Mouse (Mus musculus) myocyte (in vitro differentiated cells): ENCODE data around the gene Keap1. TPM values are rescaled to one million over a fixed set of nuclear protein-coding genes. Genes with fewer than 3 reads are reported as not detected.

Experiments
- H3K27me3 ChIP-seq: one replicate; pipeline ENCODE4 v1.6.1; 2011; ENCODE audit not compliant: control insufficient read depth, insufficient read depth, insufficient read length
- H3K36me3 ChIP-seq: one replicate; pipeline ENCODE4 v1.6.1; 2011; ENCODE audit not compliant: control insufficient read depth, insufficient read depth
- H3K4me2 ChIP-seq: one replicate; pipeline ENCODE4 v1.6.1; 2011; ENCODE audit warnings: low read depth, control low read depth
- H3K4me3 ChIP-seq: one replicate; pipeline ENCODE4 v1.5.1; 2011; ENCODE audit warnings: mild to moderate bottlenecking, control low read depth, moderate library complexity
- H3K79me2 ChIP-seq: one replicate; pipeline ENCODE4 v1.6.1; 2011; ENCODE audit not compliant: control insufficient read depth, insufficient read depth
- H3ac ChIP-seq: one replicate; pipeline ENCODE4 v1.6.1; 2011; ENCODE audit not compliant: control insufficient read depth, insufficient read length
- CEBPB ChIP-seq: IDR thresholded peaks from 2 replicates; pipeline ENCODE4 v1.6.1; 2011; ENCODE audit warnings: mild to moderate bottlenecking, moderate library complexity; ENCODE audit not compliant: poor library complexity, insufficient read depth, severe bottlenecking
- E2F4 ChIP-seq: IDR thresholded peaks from one replicate; pipeline ENCODE4 v1.6.1; 2011; ENCODE audit warnings: mild to moderate bottlenecking, control low read depth, moderate library complexity; ENCODE audit not compliant: insufficient read depth
- MAX ChIP-seq: IDR thresholded peaks from one replicate; pipeline ENCODE4 v1.6.1; 2011; ENCODE audit warnings: low read depth, mild to moderate bottlenecking, control low read depth
- MYOD1 ChIP-seq, 3 experiments: IDR thresholded peaks; one replicate each; pipeline ENCODE4 v1.6.1; 2011; ENCODE audit warnings: control low read depth in 2 of 3, low read depth in 2 of 3, mild to moderate bottlenecking in 2 of 3, moderate library complexity in 1 of 3; ENCODE audit not compliant: insufficient read length in 2 of 3, control insufficient read depth in 1 of 3
- MYOG ChIP-seq, 3 experiments: IDR thresholded peaks; one replicate each; pipeline ENCODE4 v1.6.1; 2011; ENCODE audit warnings: control low read depth in 2 of 3, low read depth in 2 of 3, mild to moderate bottlenecking in 2 of 3; ENCODE audit not compliant: insufficient read length in 2 of 3, control insufficient read depth in 1 of 3, insufficient read depth in 1 of 3
- POLR2A ChIP-seq: IDR thresholded peaks from one replicate; pipeline ENCODE4 v1.6.1; 2011; ENCODE audit warnings: low read depth, mild to moderate bottlenecking, control low read depth, moderate library complexity; ENCODE audit not compliant: insufficient read length
- POLR2AphosphoS2 ChIP-seq: IDR thresholded peaks from one replicate; pipeline ENCODE4 v1.6.1; 2011; ENCODE audit warnings: low read depth, control low read depth; ENCODE audit not compliant: insufficient read length
- REST ChIP-seq: IDR thresholded peaks from one replicate; pipeline ENCODE4 v1.6.1; 2011; ENCODE audit warnings: mild to moderate bottlenecking, control low read depth, moderate library complexity; ENCODE audit not compliant: insufficient read depth, insufficient read length
- SRF ChIP-seq: IDR thresholded peaks from one replicate; pipeline ENCODE4 v1.6.1; 2011; ENCODE audit warnings: low read depth; ENCODE audit not compliant: control insufficient read depth, insufficient read length
- TCF12 ChIP-seq: IDR thresholded peaks from one replicate; pipeline ENCODE4 v1.6.1; 2011; ENCODE audit warnings: mild to moderate bottlenecking, control low read depth; ENCODE audit not compliant: poor library complexity, insufficient read depth, severe bottlenecking
- TCF3 ChIP-seq: IDR thresholded peaks from one replicate; pipeline ENCODE4 v1.6.1; 2011; ENCODE audit warnings: low read depth, control low read depth; ENCODE audit not compliant: insufficient read length
- USF1 ChIP-seq: IDR thresholded peaks from one replicate; pipeline ENCODE4 v1.6.1; 2011; ENCODE audit warnings: low read depth, mild to moderate bottlenecking, control low read depth, moderate library complexity
- polyA plus RNA-seq: library from polyadenylated mRNA; unstranded; fragments of >200 nt; fragmentation: generic; extraction: Trizol; gene quantifications from one replicate; pipeline ENCODE4 v1.2.1, GENCODE M21; 2012; ENCODE audit warnings: missing spikeins

Keap1 gene
- polyA plus RNA-seq, 1 experiment = 34.1 TPM

GRCm38 (mm10) chr9:21233366-21233765 lies 5.8 kb downstream of the Keap1 start:
- TF ChIP-seq TCF12 (no peak), CEBPB (no peak), E2F4 (no peak), POLR2AphosphoS2 (no peak), MYOD1 (IDR thresholded peaks at IDR 0.05; ENCODE audit: control insufficient read depth in 1 of 3, insufficient read length in 2 of 3, low read depth in 2 of 3) (no peak), MYOG (IDR thresholded peaks at IDR 0.05; ENCODE audit: control insufficient read depth in 1 of 3, insufficient read depth in 1 of 3, insufficient read length in 2 of 3, low read depth in 2 of 3) (no peak), TCF3 (no peak), USF1 (no peak), POLR2A (no peak)

GRCm38 (mm10) chr9:21232867-21233266 lies 6.3 kb downstream of the Keap1 start:
- Histone ChIP-seq H3K27me3 (no peaks in the 10 kb centered on the region), H3K4me2 (no peak overlapping the region), H3ac (no peak overlapping the region), H3K36me3 (no peaks in the 10 kb centered on the region), H3K4me3 (no peak overlapping the region), H3K79me2 (peaks cover 19% of the 10 kb centered on the region)
- TF ChIP-seq REST = no peak
- TF ChIP-seq USF1 = no peak
- TF ChIP-seq MYOD1 (IDR thresholded peaks at IDR 0.05; ENCODE audit: control insufficient read depth in 1 of 3, insufficient read length in 2 of 3, low read depth in 2 of 3) = no peak
- no peak for TF ChIP-seq TCF3
- no peak for TF ChIP-seq E2F4
- TF ChIP-seq POLR2A = no peak
- TF ChIP-seq SRF = no peak

More at GRCm38 (mm10) chr9:21233366-21233765, 5.8 kb downstream of the Keap1 start:
- no peaks in the 10 kb centered on the region for H3K36me3 ChIP-seq
- H3K4me2 ChIP-seq = no peak overlapping the region
- peaks cover 23% of the 10 kb centered on the region for H3K79me2 ChIP-seq
- no peak overlapping the region for H3ac ChIP-seq
- no peaks in the 10 kb centered on the region for H3K27me3 ChIP-seq
- no peak overlapping the region for H3K4me3 ChIP-seq

GRCm38 (mm10) chr9:21231551-21231950 lies 7.6 kb downstream of the Keap1 start:
- H3ac ChIP-seq = no peak overlapping the region
- TF ChIP-seq POLR2AphosphoS2 (peak; percentile 39), E2F4 (no peak)
- no peaks in the 10 kb centered on the region for H3K27me3 ChIP-seq
- no peaks in the 10 kb centered on the region for H3K36me3 ChIP-seq
- no peak overlapping the region for H3K4me2 ChIP-seq
- H3K4me3 ChIP-seq = no peak overlapping the region
- H3K79me2 ChIP-seq = peaks cover 9% of the 10 kb centered on the region

- H3K4me3 ChIP-seq = no peak overlapping the region
- no peak for TF ChIP-seq SRF
- no peak for TF ChIP-seq E2F4
- no peak for TF ChIP-seq TCF12
- TF ChIP-seq TCF3 = no peak
- no peak for TF ChIP-seq POLR2A
- no peak for TF ChIP-seq REST
- no peak for TF ChIP-seq CEBPB
- TF ChIP-seq MAX = no peak
- no peak for TF ChIP-seq USF1
- no peak for TF ChIP-seq MYOG (IDR thresholded peaks at IDR 0.05; ENCODE audit: control insufficient read depth in 1 of 3, insufficient read depth in 1 of 3, insufficient read length in 2 of 3, low read depth in 2 of 3)
- TF ChIP-seq POLR2AphosphoS2 = no peak
- no peak for TF ChIP-seq MYOD1 (IDR thresholded peaks at IDR 0.05; ENCODE audit: control insufficient read depth in 1 of 3, insufficient read length in 2 of 3, low read depth in 2 of 3)
- H3ac ChIP-seq = no peak overlapping the region
- H3K79me2 ChIP-seq = no peaks in the 10 kb centered on the region
- H3K36me3 ChIP-seq = no peaks in the 10 kb centered on the region
- H3K4me2 ChIP-seq = no peak overlapping the region
- no peaks in the 10 kb centered on the region for H3K27me3 ChIP-seq
Observed at GRCm38 (mm10) chr9:21227342-21227741, 11.8 kb downstream of the Keap1 start.

- Histone ChIP-seq H3K27me3 (no peaks in the 10 kb centered on the region), H3K4me2 (peak overlapping the region; percentile 86), H3K36me3 (no peaks in the 10 kb centered on the region), H3K79me2 (no peaks in the 10 kb centered on the region), H3ac (no peak overlapping the region), H3K4me3 (peak overlapping the region; percentile 18)
- no peak for TF ChIP-seq POLR2A
- TF ChIP-seq POLR2AphosphoS2 = no peak
- TF ChIP-seq TCF3 = no peak
- TF ChIP-seq MAX = no peak
- TF ChIP-seq CEBPB = no peak
- TF ChIP-seq TCF12 = no peak
- TF ChIP-seq REST = no peak
- no peak for TF ChIP-seq SRF
- no peak for TF ChIP-seq E2F4
- TF ChIP-seq MYOD1 (IDR thresholded peaks at IDR 0.05; ENCODE audit: control insufficient read depth in 1 of 3, insufficient read length in 2 of 3, low read depth in 2 of 3) = no peak
- TF ChIP-seq USF1 = no peak
Observed at GRCm38 (mm10) chr9:21225415-21225758, 13.8 kb downstream of the Keap1 start.
